Mouse (Mus musculus) intestine, embryonic 14.5 days (tissue): ENCODE measurements at regions not wholly inside any gene's neighbourhood (a gene's known extent, or its start where the extent isn't known, plus 50 kb on each side); places are given as distances from the start of the nearest gene placed in this dataset.

Experiments used
- ATAC-seq: fragments of 200-750 bp; cut with Nextera tagmentation; replicated peaks from 2 replicates; pipeline ENCODE4 v1.8.0; 2017; ENCODE audit warnings: low read depth, moderate number of reproducible peaks, moderate TSS enrichment, moderate library complexity; ENCODE audit not compliant: low FRiP score, low TSS enrichment
- DNase-seq: peaks from one replicate; pipeline ENCODE4 v3.0.0-alpha.2; 2018; ENCODE audit warnings: low spot score
- H3K27ac ChIP-seq: fragments of 300-500 bp; sonication (generic); 2 replicates; pipeline ENCODE4 v1.5.1; 2014; ENCODE audit warnings: low read depth, mild to moderate bottlenecking, control low read depth
- H3K27me3 ChIP-seq: fragments of 300-500 bp; sonication (generic); replicated peaks from 2 replicates; pipeline ENCODE4 v1.6.1; 2014; ENCODE audit warnings: low read length, control low read depth; ENCODE audit not compliant: control insufficient read depth, insufficient read depth
- H3K36me3 ChIP-seq: fragments of 300-500 bp; sonication (generic); 2 replicates; pipeline ENCODE4 v1.6.1; 2014; ENCODE audit warnings: low read length, control low read depth; ENCODE audit not compliant: control insufficient read depth, insufficient read depth
- H3K4me1 ChIP-seq: fragments of 300-500 bp; sonication (generic); replicated peaks from 2 replicates; pipeline ENCODE4 v1.6.1; 2014; ENCODE audit warnings: low read length, control low read depth, mixed read lengths; ENCODE audit not compliant: control insufficient read depth, insufficient read depth
- H3K4me2 ChIP-seq: fragments of 300-500 bp; sonication (generic); 2 replicates; pipeline ENCODE4 v1.6.1; 2014; ENCODE audit warnings: low read length
- H3K4me3 ChIP-seq: fragments of 300-500 bp; sonication (generic); 2 replicates; pipeline ENCODE4 v1.5.1; 2014; ENCODE audit warnings: low read depth, low read length, control low read depth, mixed read lengths
- H3K9ac ChIP-seq: fragments of 300-500 bp; sonication (generic); 2 replicates; pipeline ENCODE4 v1.6.1; 2014; ENCODE audit warnings: mild to moderate bottlenecking, low read length
- H3K9me3 ChIP-seq: fragments of 300-500 bp; sonication (generic); 2 replicates; pipeline ENCODE4 v1.6.1; 2016; ENCODE audit warnings: low read length, control low read depth; ENCODE audit not compliant: control insufficient read depth
- WGBS: fragments of 180-500 bp; shearing (Covaris S2); extraction: QIAGEN DNeasy Blood & Tissue Kit; methylation state at CpG from one replicate; pipeline ENCODE4 v1.1.7; 2014; 5-methylcytosine and 5-hydroxymethylcytosine counted together

GRCm38 (mm10) chr6:117330726-117331360 lies 162.5 kb downstream of the Cxcl12 start:
- Histone ChIP-seq H3K27me3 (no peaks in the 10 kb centered on the region), H3K9me3 (no peaks in the 10 kb centered on the region), H3K36me3 (no peaks in the 10 kb centered on the region), H3K4me3 (no peak overlapping the region), H3K4me2 (no peak overlapping the region), H3K4me1 (peaks cover 4% of the 10 kb centered on the region; the same call in 1 of the 2 replicates), H3K27ac (no peak overlapping the region), H3K9ac (no peak overlapping the region)
- 31% methylated on average over 5 of the region's 5 CpGs for WGBS
- DNase-seq (no peak), ATAC-seq (no peak)

- no peaks in the 10 kb centered on the region for H3K36me3 ChIP-seq
- H3K27me3 ChIP-seq = no peaks in the 10 kb centered on the region
- DNase-seq = no peak
- H3K4me2 ChIP-seq = no peak overlapping the region
- no peak overlapping the region for H3K27ac ChIP-seq
- H3K9me3 ChIP-seq = no peaks in the 10 kb centered on the region
- H3K9ac ChIP-seq = no peak overlapping the region
- 40% methylated on average over 6 of the region's 6 CpGs for WGBS
- no peak for ATAC-seq
- H3K4me1 ChIP-seq = 0 out of 2 replicates have a peak, but pooled peaks cover 4% of the 10 kb centered on the region
- no peak overlapping the region for H3K4me3 ChIP-seq
These were observed 164.3 kb downstream of the Cxcl12 start for GRCm38 (mm10) chr6:117332641-117333040.

GRCm38 (mm10) chr6:117342123-117342522 lies 173.8 kb downstream of the Cxcl12 start:
- 96% methylated on average over 3 of the region's 3 CpGs for WGBS

GRCm38 (mm10) chr6:117347356-117347755 lies 179.0 kb downstream of the Cxcl12 start:
- Histone ChIP-seq H3K27ac (no peak overlapping the region), H3K9ac (no peak overlapping the region), H3K9me3 (no peaks in the 10 kb centered on the region), H3K27me3 (no peaks in the 10 kb centered on the region), H3K4me1 (no peaks in the 10 kb centered on the region), H3K36me3 (no peaks in the 10 kb centered on the region), H3K4me2 (no peak overlapping the region), H3K4me3 (no peak overlapping the region)
- ATAC-seq (no peak), DNase-seq (no peak)
- WGBS = 84% methylated on average over 1 of the region's 1 CpGs

More at GRCm38 (mm10) chr6:117342123-117342522, 173.8 kb downstream of the Cxcl12 start:
- Histone ChIP-seq H3K4me1 (no peaks in the 10 kb centered on the region), H3K4me3 (no peak overlapping the region), H3K27ac (no peak overlapping the region), H3K9ac (no peak overlapping the region), H3K9me3 (no peaks in the 10 kb centered on the region), H3K36me3 (no peaks in the 10 kb centered on the region), H3K27me3 (no peaks in the 10 kb centered on the region), H3K4me2 (no peak overlapping the region)
- DNase-seq = no peak
- ATAC-seq = no peak

GRCm38 (mm10) chr6:117351846-117352245 lies 183.5 kb downstream of the Cxcl12 start:
- Histone ChIP-seq H3K9ac (no peak overlapping the region), H3K27me3 (no peaks in the 10 kb centered on the region), H3K4me2 (no peak overlapping the region), H3K27ac (no peak overlapping the region), H3K36me3 (no peaks in the 10 kb centered on the region), H3K4me1 (no peaks in the 10 kb centered on the region), H3K9me3 (no peaks in the 10 kb centered on the region), H3K4me3 (no peak overlapping the region)
- DNase-seq (no peak), ATAC-seq (no peak)
- WGBS = 76% methylated on average over 1 of the region's 1 CpGs

GRCm38 (mm10) chr6:117353091-117353490 lies 184.8 kb downstream of the Cxcl12 start:
- Histone ChIP-seq H3K27ac (no peak overlapping the region), H3K4me1 (no peaks in the 10 kb centered on the region), H3K9ac (no peak overlapping the region), H3K4me2 (no peak overlapping the region), H3K9me3 (no peaks in the 10 kb centered on the region), H3K4me3 (no peak overlapping the region), H3K27me3 (no peaks in the 10 kb centered on the region), H3K36me3 (no peaks in the 10 kb centered on the region)
- no peak for DNase-seq
- WGBS = 91% methylated on average over 3 of the region's 3 CpGs
- ATAC-seq = no peak

GRCm38 (mm10) chr6:117356101-117356500 lies 187.8 kb downstream of the Cxcl12 start:
- WGBS = 100% methylated on average over 1 of the region's 1 CpGs
- no peak for ATAC-seq
- Histone ChIP-seq H3K9me3 (no peaks in the 10 kb centered on the region), H3K4me2 (no peak overlapping the region), H3K4me3 (no peak overlapping the region), H3K4me1 (no peaks in the 10 kb centered on the region), H3K36me3 (no peaks in the 10 kb centered on the region), H3K27me3 (no peaks in the 10 kb centered on the region), H3K27ac (no peak overlapping the region), H3K9ac (no peak overlapping the region)
- DNase-seq = no peak

- ATAC-seq = no peak
- Histone ChIP-seq H3K36me3 (no peaks in the 10 kb centered on the region), H3K4me3 (no peak overlapping the region), H3K4me1 (no peaks in the 10 kb centered on the region), H3K4me2 (no peak overlapping the region), H3K27ac (no peak overlapping the region), H3K27me3 (no peaks in the 10 kb centered on the region), H3K9me3 (no peaks in the 10 kb centered on the region), H3K9ac (no peak overlapping the region)
- WGBS = 85% methylated on average over 2 of the region's 2 CpGs
- DNase-seq = no peak
These were observed 191.1 kb downstream of the Cxcl12 start for GRCm38 (mm10) chr6:117359401-117359800.

GRCm38 (mm10) chr6:117366563-117366962 lies 198.2 kb downstream of the Cxcl12 start:
- Histone ChIP-seq H3K4me2 (no peak overlapping the region), H3K4me1 (no peaks in the 10 kb centered on the region), H3K9me3 (no peaks in the 10 kb centered on the region), H3K36me3 (no peaks in the 10 kb centered on the region), H3K4me3 (no peak overlapping the region), H3K9ac (no peak overlapping the region), H3K27ac (no peak overlapping the region), H3K27me3 (no peaks in the 10 kb centered on the region)
- ATAC-seq (no peak), DNase-seq (no peak)
- 79% methylated on average over 6 of the region's 6 CpGs for WGBS
